Mouse (Mus musculus): ENCODE measurements at regions not wholly inside any gene's neighbourhood (a gene's known extent, or its start where the extent isn't known, plus 50 kb on each side); places are given as distances from the start of the nearest gene placed in this dataset.

- WGBS = 91% methylated on average over 3 of the region's 3 CpGs
- H3K9ac ChIP-seq (replicated peaks) = no peak overlapping the region
- no peaks in the 10 kb centered on the region for H3K4me1 ChIP-seq (replicated peaks)
- no peak overlapping the region for H3K27ac ChIP-seq
- H3K4me2 ChIP-seq = no peak overlapping the region
- H3K9me3 ChIP-seq = no peaks in the 10 kb centered on the region
- H3K36me3 ChIP-seq = no peaks in the 10 kb centered on the region
- no peaks in the 10 kb centered on the region for H3K27me3 ChIP-seq
- H3K4me3 ChIP-seq (replicated peaks) = no peak overlapping the region
- ATAC-seq (ENCODE audit: insufficient number of reproducible peaks, insufficient read depth, low FRiP score, low TSS enrichment, low read depth) = no peak
Measured at GRCm38 (mm10) chr17:50378141-50378727, 84.8 kb upstream of the Dazl start.

- H3K4me2 ChIP-seq = no peak overlapping the region
- no peak overlapping the region for H3K27ac ChIP-seq
- no peaks in the 10 kb centered on the region for H3K36me3 ChIP-seq
- H3K27me3 ChIP-seq = peaks cover 2% of the 10 kb centered on the region; the same call in 1 of the 2 replicates
- ATAC-seq (ENCODE audit: insufficient number of reproducible peaks, insufficient read depth, low FRiP score, low TSS enrichment, low read depth) = no peak
- no peak overlapping the region for H3K4me3 ChIP-seq (replicated peaks)
- 78% methylated on average over 12 of the region's 12 CpGs for WGBS
- H3K9me3 ChIP-seq = no peaks in the 10 kb centered on the region
- no peaks in the 10 kb centered on the region for H3K4me1 ChIP-seq (replicated peaks)
- no peak overlapping the region for H3K9ac ChIP-seq (replicated peaks)
Measured at GRCm38 (mm10) chr17:50388715-50389710, 95.6 kb upstream of the Dazl start.

GRCm38 (mm10) chr17:50390151-50390550 is 96.7 kb upstream of the Dazl start:
- Histone ChIP-seq H3K9me3 (no peaks in the 10 kb centered on the region), H3K36me3 (no peaks in the 10 kb centered on the region), H3K4me1 (replicated peaks) (no peaks in the 10 kb centered on the region), H3K27ac (no peak overlapping the region), H3K4me3 (replicated peaks) (no peak overlapping the region), H3K9ac (replicated peaks) (no peak overlapping the region), H3K27me3 (peaks cover 2% of the 10 kb centered on the region; the same call in 1 of the 2 replicates), H3K4me2 (no peak overlapping the region)
- ATAC-seq (ENCODE audit: insufficient number of reproducible peaks, insufficient read depth, low FRiP score, low TSS enrichment, low read depth) = no peak
- 68% methylated on average over 1 of the region's 1 CpGs for WGBS

GRCm38 (mm10) chr17:50391207-50391606 is 97.8 kb upstream of the Dazl start:
- no peak overlapping the region for H3K4me3 ChIP-seq (replicated peaks)
- no peaks in the 10 kb centered on the region for H3K36me3 ChIP-seq
- H3K4me1 ChIP-seq (replicated peaks) = no peaks in the 10 kb centered on the region
- no peak for ATAC-seq (ENCODE audit: insufficient number of reproducible peaks, insufficient read depth, low FRiP score, low TSS enrichment, low read depth)
- no peak overlapping the region for H3K9ac ChIP-seq (replicated peaks)
- H3K27ac ChIP-seq = no peak overlapping the region
- peaks cover 2% of the 10 kb centered on the region; the same call in 1 of the 2 replicates for H3K27me3 ChIP-seq
- no peak overlapping the region for H3K4me2 ChIP-seq
- H3K9me3 ChIP-seq = no peaks in the 10 kb centered on the region
- WGBS = 90% methylated on average over 4 of the region's 4 CpGs

DNA sequence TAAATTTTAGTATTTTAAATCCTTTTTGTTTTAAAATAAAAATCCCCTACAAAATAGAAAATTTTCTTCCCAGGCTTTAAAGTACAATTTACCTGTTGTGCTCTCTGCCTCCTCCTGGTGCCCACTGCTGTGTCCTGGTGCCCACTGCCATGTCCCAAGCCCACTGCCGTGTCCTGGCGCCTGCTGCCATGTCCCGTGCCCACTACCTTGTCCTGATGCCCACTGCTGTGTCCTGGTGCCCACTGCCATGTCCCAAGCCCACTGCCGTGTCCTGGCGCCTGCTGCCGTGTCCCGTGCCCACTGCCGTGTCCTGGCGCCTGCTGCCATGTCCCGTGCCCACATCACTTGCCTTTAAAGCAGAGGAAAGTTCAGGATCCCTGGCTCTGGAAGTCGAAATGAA is 98.6 kb upstream of the Dazl start:
- no peak for ATAC-seq (ENCODE audit: insufficient number of reproducible peaks, insufficient read depth, low FRiP score, low TSS enrichment, low read depth)
- no peak overlapping the region for H3K4me2 ChIP-seq
- 91% methylated on average over 11 of the region's 11 CpGs for WGBS
- H3K9ac ChIP-seq (replicated peaks) = no peak overlapping the region
- no peaks in the 10 kb centered on the region for H3K4me1 ChIP-seq (replicated peaks)
- no peaks in the 10 kb centered on the region for H3K36me3 ChIP-seq
- H3K27me3 ChIP-seq = peaks cover 2% of the 10 kb centered on the region; the same call in 1 of the 2 replicates
- no peak overlapping the region for H3K4me3 ChIP-seq (replicated peaks)
- no peak overlapping the region for H3K27ac ChIP-seq
- H3K9me3 ChIP-seq = no peaks in the 10 kb centered on the region

GRCm38 (mm10) chr17:50392428-50392827 is 99.0 kb upstream of the Dazl start:
- H3K4me3 ChIP-seq (replicated peaks) = no peak overlapping the region
- 91% methylated on average over 6 of the region's 6 CpGs for WGBS
- no peaks in the 10 kb centered on the region for H3K9me3 ChIP-seq
- no peak overlapping the region for H3K9ac ChIP-seq (replicated peaks)
- H3K27ac ChIP-seq = no peak overlapping the region
- no peak overlapping the region for H3K4me2 ChIP-seq
- no peaks in the 10 kb centered on the region for H3K4me1 ChIP-seq (replicated peaks)
- H3K27me3 ChIP-seq = peaks cover 2% of the 10 kb centered on the region; the same call in 1 of the 2 replicates
- H3K36me3 ChIP-seq = no peaks in the 10 kb centered on the region
- no peak for ATAC-seq (ENCODE audit: insufficient number of reproducible peaks, insufficient read depth, low FRiP score, low TSS enrichment, low read depth)

DNA sequence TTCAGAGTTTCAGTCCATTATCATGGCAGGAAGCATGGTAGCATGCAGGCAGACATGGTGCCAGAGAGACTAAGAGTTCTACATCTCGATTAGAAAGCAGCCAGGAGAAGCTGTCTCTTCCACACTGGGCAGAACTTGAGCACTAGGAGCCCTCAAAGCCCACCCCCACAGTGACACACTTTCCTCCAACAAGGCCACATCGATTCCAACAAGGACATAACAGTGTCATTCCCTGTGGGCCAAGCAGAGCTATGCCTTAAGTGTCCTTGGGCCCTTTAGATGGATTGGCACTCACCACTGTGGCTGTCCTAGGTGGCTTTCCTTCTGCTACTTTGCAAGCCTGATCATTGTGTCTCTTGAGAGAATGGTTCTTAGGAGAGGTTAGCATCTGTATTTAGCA is 99.5 kb upstream of the Dazl start:
- WGBS = 91% methylated on average over 2 of the region's 2 CpGs
- H3K9ac ChIP-seq (replicated peaks) = no peak overlapping the region
- no peak for ATAC-seq (ENCODE audit: insufficient number of reproducible peaks, insufficient read depth, low FRiP score, low TSS enrichment, low read depth)
- H3K4me3 ChIP-seq (replicated peaks) = no peak overlapping the region
- H3K36me3 ChIP-seq = no peaks in the 10 kb centered on the region
- no peaks in the 10 kb centered on the region for H3K9me3 ChIP-seq
- H3K27me3 ChIP-seq = peaks cover 2% of the 10 kb centered on the region; the same call in 1 of the 2 replicates
- no peak overlapping the region for H3K27ac ChIP-seq
- no peak overlapping the region for H3K4me2 ChIP-seq
- H3K4me1 ChIP-seq (replicated peaks) = no peaks in the 10 kb centered on the region

DNA sequence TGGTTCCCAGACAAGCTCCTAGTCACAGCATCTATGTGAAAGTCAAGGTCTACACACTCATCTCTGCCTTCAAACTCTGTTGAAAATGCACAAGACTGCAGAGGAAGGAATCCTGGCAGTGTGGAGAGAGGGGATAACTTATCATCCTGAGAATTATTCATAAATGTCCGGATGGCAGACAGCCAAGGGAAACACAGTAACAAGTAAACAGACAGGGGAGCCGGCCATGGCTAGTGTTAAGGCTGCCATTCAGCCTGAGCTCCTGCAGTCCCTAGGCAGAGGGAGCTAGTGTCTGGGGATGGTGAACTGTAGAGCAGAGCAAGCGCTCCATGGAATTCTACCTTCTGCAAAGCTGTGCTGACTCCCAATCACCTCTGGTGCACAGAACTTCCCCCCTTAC is 100.3 kb upstream of the Dazl start:
- H3K27ac ChIP-seq = no peak overlapping the region
- WGBS = 81% methylated on average over 3 of the region's 3 CpGs
- H3K36me3 ChIP-seq = no peaks in the 10 kb centered on the region
- peaks cover 2% of the 10 kb centered on the region; the same call in 1 of the 2 replicates for H3K27me3 ChIP-seq
- no peaks in the 10 kb centered on the region for H3K4me1 ChIP-seq (replicated peaks)
- H3K9me3 ChIP-seq = no peaks in the 10 kb centered on the region
- H3K9ac ChIP-seq (replicated peaks) = no peak overlapping the region
- no peak for ATAC-seq (ENCODE audit: insufficient number of reproducible peaks, insufficient read depth, low FRiP score, low TSS enrichment, low read depth)
- H3K4me2 ChIP-seq = no peak overlapping the region
- no peak overlapping the region for H3K4me3 ChIP-seq (replicated peaks)

- no peak for ATAC-seq (ENCODE audit: insufficient number of reproducible peaks, insufficient read depth, low FRiP score, low TSS enrichment, low read depth)
- Histone ChIP-seq H3K4me3 (replicated peaks) (no peak overlapping the region), H3K36me3 (no peaks in the 10 kb centered on the region), H3K4me1 (replicated peaks) (no peaks in the 10 kb centered on the region), H3K27me3 (peaks cover 2% of the 10 kb centered on the region; the same call in 1 of the 2 replicates), H3K4me2 (no peak overlapping the region), H3K27ac (no peak overlapping the region), H3K9ac (replicated peaks) (no peak overlapping the region), H3K9me3 (no peaks in the 10 kb centered on the region)
- WGBS = 88% methylated on average over 1 of the region's 1 CpGs
Measured at GRCm38 (mm10) chr17:50394801-50395200, 101.4 kb upstream of the Dazl start.

DNA sequence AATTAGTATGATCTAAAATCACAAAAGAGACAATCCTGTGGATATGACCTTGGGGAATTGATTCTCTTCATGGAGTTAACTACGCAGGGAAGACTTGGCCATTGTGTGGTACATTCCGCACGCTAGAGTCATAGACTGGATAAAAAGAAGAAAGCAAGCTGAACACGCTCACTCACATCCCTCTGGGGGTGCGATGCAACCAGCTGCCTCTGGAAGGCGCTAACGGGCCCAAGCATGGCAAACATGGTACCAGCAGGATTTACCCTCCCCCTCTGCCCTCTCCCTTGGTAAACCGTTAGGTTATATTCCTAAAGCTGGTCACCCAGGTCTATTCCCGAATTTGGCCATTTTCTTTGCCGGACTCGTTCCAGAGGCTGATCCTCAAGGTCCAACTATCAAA is 102.2 kb upstream of the Dazl start:
- WGBS = 96% methylated on average over 11 of the region's 11 CpGs
- Histone ChIP-seq H3K4me3 (replicated peaks) (no peak overlapping the region), H3K36me3 (no peaks in the 10 kb centered on the region), H3K9ac (replicated peaks) (no peak overlapping the region), H3K4me1 (replicated peaks) (no peaks in the 10 kb centered on the region), H3K27me3 (peaks cover 2% of the 10 kb centered on the region; the same call in 1 of the 2 replicates), H3K27ac (no peak overlapping the region), H3K9me3 (no peaks in the 10 kb centered on the region), H3K4me2 (no peak overlapping the region)
- ATAC-seq (ENCODE audit: insufficient number of reproducible peaks, insufficient read depth, low FRiP score, low TSS enrichment, low read depth) = no peak

GRCm38 (mm10) chr17:50397324-50397723 is 103.9 kb upstream of the Dazl start:
- no peak overlapping the region for H3K4me2 ChIP-seq
- no peaks in the 10 kb centered on the region for H3K9me3 ChIP-seq
- no peaks in the 10 kb centered on the region for H3K36me3 ChIP-seq
- ATAC-seq (ENCODE audit: insufficient number of reproducible peaks, insufficient read depth, low FRiP score, low TSS enrichment, low read depth) = no peak
- H3K27me3 ChIP-seq = peaks cover 2% of the 10 kb centered on the region; the same call in 1 of the 2 replicates
- no peak overlapping the region for H3K4me3 ChIP-seq (replicated peaks)
- no peak overlapping the region for H3K9ac ChIP-seq (replicated peaks)
- H3K4me1 ChIP-seq (replicated peaks) = no peaks in the 10 kb centered on the region
- H3K27ac ChIP-seq = no peak overlapping the region
- WGBS = 39% methylated on average over 4 of the region's 4 CpGs

All from limb, embryonic 12.5 days (tissue).